9 mouse cellular contexts compared by ENCODE assay signal in genomic region chr4:53513276-53514081, GRCm38 (mm10).
DNase-seq lines count a peak whose midpoint lies in the region; ATAC-seq and TF ChIP-seq lines count a peak whose summit lies in the region.
"Had no signal": no experiment of that assay in that cellular context is flagged by ENCODE, and none has a peak within 500 bp of the region (broad histone marks: within the 10 kb centered on the region; RNA-seq: fewer than 3 reads in every experiment).

No protein-coding gene starts in this region.

- H3K4me1 ChIP-seq in cerebellum, adult 2 months (ENCODE audit: control insufficient read depth, insufficient read depth, low read length), result peaks cover 41% of the 10 kb centered on the region; the same call in 1 of the 2 replicates
- H3K4me1 ChIP-seq in olfactory bulb, adult 2 months (ENCODE audit: control insufficient read depth, insufficient read depth, low read length), result peaks cover 25% of the 10 kb centered on the region

- peak; percentile 64 to 72 for DNase-seq in cerebellum, adult 2 months
- peak; percentile 10 to 38 for DNase-seq in spleen, adult 18-20 months
- DNase-seq in spleen, adult 12 weeks (ENCODE audit: low spot score), result no peak
- DNase-seq in kidney, postnatal 4 days, result peak; percentile 31 to 47
- no peak for DNase-seq in gastrocnemius, postnatal 10 days

- H3K27me3 ChIP-seq in cerebellum, adult 2 months (ENCODE audit: control insufficient read depth, insufficient read depth, low read length), result no peaks in the 10 kb centered on the region
- H3K27me3 ChIP-seq: embryonic facial prominence, embryonic 12.5 days had no signal

- no peak overlapping the region for H3K4me3 ChIP-seq in cerebellum, adult 2 months (replicated peaks; ENCODE audit: insufficient read depth, low read depth, low read length)
- no peak overlapping the region for H3K4me3 ChIP-seq in olfactory bulb, adult 2 months (ENCODE audit: insufficient read depth, low read depth, low read length)
- H3K4me3 ChIP-seq: embryonic facial prominence, embryonic 12.5 days had no signal

- peak overlapping the region; percentile 91 for H3K27ac ChIP-seq in cerebellum, adult 2 months (ENCODE audit: insufficient read depth, low read length)
- H3K27ac ChIP-seq in olfactory bulb, adult 2 months (ENCODE audit: insufficient read depth, low read depth, low read length), result peak overlapping the region; percentile 98

- 28% methylated on average over 11 of the region's 11 CpGs for WGBS in cerebellum, adult 2 months
- WGBS in olfactory bulb, adult 2 months, result 55% methylated on average over 11 of the region's 11 CpGs

- TF ChIP-seq CTCF in cerebellum, adult 2 months (IDR thresholded peaks at IDR 0.05; ENCODE audit: borderline replicate concordance, insufficient read depth, low read depth, low read length), result no peak
- TF ChIP-seq CTCF in olfactory bulb, adult 2 months (IDR thresholded peaks at IDR 0.05; ENCODE audit: insufficient read depth, low read depth, low read length), result no peak

- ATAC-seq in cerebellum, adult (ENCODE audit: insufficient number of reproducible peaks, low FRiP score, low TSS enrichment), result no peak
- ATAC-seq in erythroid progenitor cell, adult 5-6 weeks (replicated peaks; ENCODE audit: low FRiP score, poor library complexity, severe bottlenecking), result no peak

- TF ChIP-seq POLR2A in cerebellum, adult 2 months (IDR thresholded peaks at IDR 0.05; ENCODE audit: borderline replicate concordance, insufficient read depth, low read length), result no peak
- no peak for TF ChIP-seq POLR2A in olfactory bulb, adult 2 months (IDR thresholded peaks at IDR 0.05; ENCODE audit: insufficient read depth, low read depth, low read length)

Comparison
In these comparisons a context has a peak if more than half of its experiments do, and no peak if none do; other contexts are left out.
1. DNase-seq: peak in cerebellum, adult 2 months (2 of 2), spleen, adult 18-20 months (2 of 2) and kidney, postnatal 4 days (2 of 2); none in spleen, adult 12 weeks (single experiment) and gastrocnemius, postnatal 10 days (single experiment).